Mouse (Mus musculus) bone marrow, adult 2 months (tissue): ENCODE measurements around the gene Rdh16f2.
"Not testable (repeated sequence)": the region's sequence is repeated elsewhere in the genome, so short reads cannot be mapped to it uniquely, and the experiment has no call there.

ENCODE experiments used
- CTCF ChIP-seq: fragments of 200-500 bp; IDR thresholded peaks from 2 replicates; pipeline ENCODE4 v1.5.1; 2011; ENCODE audit warnings: low read length, control low read depth; ENCODE audit not compliant: control insufficient read depth, insufficient read depth
- POLR2A ChIP-seq: fragments of 200-500 bp; IDR thresholded peaks from 2 replicates; pipeline ENCODE4 v1.6.1; 2011; ENCODE audit warnings: low read depth, mild to moderate bottlenecking, control low read depth, low read length, borderline replicate concordance; ENCODE audit not compliant: control insufficient read depth

- TF ChIP-seq POLR2A, CTCF: not testable (repeated sequence)
Measured at GRCm38 (mm10) chr10:127817268-127817910, 48.9 kb upstream of the Rdh16f2 start.
